Mouse (Mus musculus) stomach, postnatal 0 days (tissue): ENCODE data around the gene Rap1gap2.

Source experiments
- CTCF ChIP-seq: IDR thresholded peaks from 2 replicates; pipeline ENCODE4 v1.5.1; 2016; ENCODE audit warnings: antibody characterized with exemption, low read depth, mild to moderate bottlenecking, moderate library complexity
- EP300 ChIP-seq: optimal IDR thresholded peaks from 2 replicates; pipeline ENCODE3; 2016; ENCODE audit warnings: antibody characterized with exemption

DNA sequence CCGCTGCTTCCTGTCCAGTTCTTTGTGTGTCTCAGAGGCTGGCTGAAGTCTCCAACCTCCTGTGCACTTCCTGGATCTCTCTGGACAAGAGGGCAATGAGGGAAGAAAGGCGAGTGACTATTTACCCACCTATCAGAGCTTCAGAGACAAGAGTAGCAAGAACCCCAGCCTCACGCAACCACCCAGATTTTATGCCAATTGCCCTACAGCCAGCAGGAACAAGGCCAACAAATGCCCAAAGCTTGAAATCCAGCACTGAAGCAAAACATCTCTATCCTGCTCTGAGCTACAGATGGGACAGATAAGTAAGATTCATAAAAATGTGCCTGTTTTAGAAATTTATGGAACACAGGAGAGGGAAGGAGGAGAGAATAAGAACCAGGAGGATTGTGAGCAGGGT, 109.7 kb downstream of the Rap1gap2 start:
- TF ChIP-seq CTCF, result no peak
- TF ChIP-seq EP300, result no peak
